Mouse (Mus musculus) forelimb bud, embryonic 11.5 days (tissue): ENCODE results near the gene Lingo1.

ENCODE experiments used
- DNase-seq: peaks from one replicate; pipeline ENCODE4 v3.0.0-alpha.2; 2012; ENCODE audit warnings: low read depth, low spot score

The Lingo1 gene

GRCm38 (mm10) chr9:56606082-56606740 is 190.1 kb downstream of the Lingo1 start:
- no peak for DNase-seq

- no peak for DNase-seq
Observed at GRCm38 (mm10) chr9:56605443-56605806, 190.8 kb downstream of the Lingo1 start.

- DNase-seq: peak; percentile 25
Observed at GRCm38 (mm10) chr9:56604797-56605442, 191.3 kb downstream of the Lingo1 start.

- no peak for DNase-seq
Observed at GRCm38 (mm10) chr9:56600655-56601054, 195.6 kb downstream of the Lingo1 start.

GRCm38 (mm10) chr9:56592639-56593038 is 203.6 kb downstream of the Lingo1 start:
- no peak for DNase-seq

GRCm38 (mm10) chr9:56591248-56591888 is 204.9 kb downstream of the Lingo1 start:
- no peak for DNase-seq

- peak; percentile 12 for DNase-seq
Observed at GRCm38 (mm10) chr9:56589762-56590161, 206.5 kb downstream of the Lingo1 start.

- DNase-seq: no peak
Observed at GRCm38 (mm10) chr9:56584043-56584424, 212.2 kb downstream of the Lingo1 start.

- no peak for DNase-seq
Observed at GRCm38 (mm10) chr9:56583139-56584042, 212.9 kb downstream of the Lingo1 start.

GRCm38 (mm10) chr9:56582628-56583027 is 213.6 kb downstream of the Lingo1 start:
- no peak for DNase-seq

GRCm38 (mm10) chr9:56581700-56582099 is 214.6 kb downstream of the Lingo1 start:
- DNase-seq: no peak

- no peak for DNase-seq
Observed at GRCm38 (mm10) chr9:56581016-56581415, 215.3 kb downstream of the Lingo1 start.

- DNase-seq: no peak
Observed at GRCm38 (mm10) chr9:56580101-56580500, 216.2 kb downstream of the Lingo1 start.

- DNase-seq: no peak
Observed at GRCm38 (mm10) chr9:56577405-56577804, 218.9 kb downstream of the Lingo1 start.

GRCm38 (mm10) chr9:56572534-56573479 is 223.5 kb downstream of the Lingo1 start:
- DNase-seq: no peak
